Mouse (Mus musculus) C2C12 (cell line): ENCODE data around the gene Pla2g6.

ENCODE experiments used
- CTCF ChIP-seq: IDR thresholded peaks from one replicate; pipeline ENCODE4 v1.5.1; 2011; ENCODE audit not compliant: control insufficient read depth, insufficient read depth, insufficient read length
- MYOG ChIP-seq: IDR thresholded peaks from one replicate; pipeline ENCODE4 v1.6.1; 2011; ENCODE audit not compliant: control insufficient read depth, insufficient read length; ENCODE audit errors: extremely low read depth

DNA sequence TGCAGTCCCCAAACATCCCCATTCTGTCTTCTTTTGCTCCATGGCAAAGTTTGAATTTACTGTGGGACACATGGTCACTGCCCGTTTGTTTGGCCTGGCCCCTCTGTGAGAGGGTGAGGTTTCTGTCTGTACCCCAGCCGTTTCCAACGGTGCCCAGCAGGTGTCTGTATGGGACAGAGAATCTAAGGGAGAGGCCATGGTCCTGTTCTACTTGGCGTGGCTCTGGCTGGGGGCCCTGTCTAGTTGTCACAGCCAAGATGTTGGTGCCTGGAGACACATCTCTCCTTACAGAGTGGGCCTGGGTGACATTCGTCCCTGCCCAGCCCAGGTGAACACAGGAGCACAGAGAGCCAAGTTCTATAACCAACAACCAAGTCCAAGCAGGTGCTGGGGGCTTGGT is 47.3 kb downstream of the Pla2g6 start:
- TF ChIP-seq CTCF (no peak), MYOG (no peak)
